In genomic region chr12:99639847-99640213, GRCm38 (mm10) we compare ENCODE assay signal across 9 mouse cellular contexts.
DNase-seq lines count a peak whose midpoint lies in the region; ATAC-seq lines count a peak whose summit lies in the region.
"Had no signal": no experiment of that assay in that cellular context is flagged by ENCODE, and none has a peak within 500 bp of the region (broad histone marks: within the 10 kb centered on the region; RNA-seq: fewer than 3 reads in every experiment).

No protein-coding gene starts in this region.

- 7% methylated on average over 8 of the region's 8 CpGs for WGBS in hindbrain, embryonic 10.5 days
- WGBS in midbrain, embryonic 10.5 days = 5% methylated on average over 8 of the region's 8 CpGs
- 40% methylated on average over 8 of the region's 8 CpGs for WGBS in intestine, embryonic 16.5 days

- peaks cover 28% of the 10 kb centered on the region for H3K9me3 ChIP-seq in hindbrain, embryonic 10.5 days
- peaks cover 28% of the 10 kb centered on the region for H3K9me3 ChIP-seq in midbrain, embryonic 10.5 days (replicated peaks)
- peaks cover 11% of the 10 kb centered on the region for H3K9me3 ChIP-seq in intestine, embryonic 16.5 days (ENCODE audit: control insufficient read depth, low read length)

- H3K4me3 ChIP-seq in hindbrain, embryonic 10.5 days = peak overlapping the region; percentile 43
- H3K4me3 ChIP-seq in midbrain, embryonic 10.5 days = peak overlapping the region; percentile 48
- H3K4me3 ChIP-seq in intestine, embryonic 16.5 days (ENCODE audit: low read length) = no peak overlapping the region
- H3K4me3 ChIP-seq: heart, adult 2 months had no signal

- no peak for ATAC-seq in erythroblast, adult 5-6 weeks (replicated peaks; ENCODE audit: low FRiP score, poor library complexity, severe bottlenecking)
- ATAC-seq in intestine, embryonic 16.5 days = no peak

- peaks cover 12% of the 10 kb centered on the region for H3K27me3 ChIP-seq in hindbrain, embryonic 10.5 days (ENCODE audit: insufficient read depth, poor library complexity, severe bottlenecking)
- H3K27me3 ChIP-seq in midbrain, embryonic 10.5 days (ENCODE audit: low read depth, poor library complexity, severe bottlenecking) = peaks cover 15% of the 10 kb centered on the region
- no peaks in the 10 kb centered on the region for H3K27me3 ChIP-seq in intestine, embryonic 16.5 days (replicated peaks; ENCODE audit: control insufficient read depth, insufficient read depth, low read length)

- H3K9ac ChIP-seq in intestine, embryonic 16.5 days (ENCODE audit: low read depth, low read length) = no peak overlapping the region

- peaks cover 2% of the 10 kb centered on the region for H3K36me3 ChIP-seq in hindbrain, embryonic 10.5 days
- H3K36me3 ChIP-seq in midbrain, embryonic 10.5 days = no peaks in the 10 kb centered on the region
- H3K36me3 ChIP-seq in intestine, embryonic 16.5 days (ENCODE audit: control insufficient read depth, insufficient read depth, low read length) = no peaks in the 10 kb centered on the region

- DNase-seq in layer of hippocampus, adult 11-12 months (ENCODE audit: low spot score) = peak; percentile 63
- no peak for DNase-seq in layer of hippocampus, adult 9-10 months (ENCODE audit: low spot score)
- peak; percentile 57 to 62 for DNase-seq in cerebellum, postnatal 14 days
- DNase-seq in hindbrain, embryonic 10.5 days (ENCODE audit: low spot score) = no peak
- peak; percentile 62 for DNase-seq in midbrain, embryonic 10.5 days (ENCODE audit: low spot score)
- no peak for DNase-seq in heart, adult 9 months (ENCODE audit: low spot score in 2 of 2)

- H3K4me1 ChIP-seq in hindbrain, embryonic 10.5 days (replicated peaks) = peaks cover 27% of the 10 kb centered on the region
- H3K4me1 ChIP-seq in midbrain, embryonic 10.5 days = peaks cover 25% of the 10 kb centered on the region
- no peaks in the 10 kb centered on the region for H3K4me1 ChIP-seq in intestine, embryonic 16.5 days (ENCODE audit: control insufficient read depth, insufficient read depth, low read length)

- H3K27ac ChIP-seq in hindbrain, embryonic 10.5 days = peak overlapping the region; percentile 86
- H3K27ac ChIP-seq in midbrain, embryonic 10.5 days (replicated peaks) = peak overlapping the region; percentile 83
- H3K27ac ChIP-seq in intestine, embryonic 16.5 days (ENCODE audit: low read length) = no peak overlapping the region
- H3K27ac ChIP-seq: heart, adult 2 months had no signal

- H3K4me2 ChIP-seq in intestine, embryonic 16.5 days (ENCODE audit: low read depth, low read length) = no peak overlapping the region

Comparison
In these comparisons a context has a peak if more than half of its experiments do, and no peak if none do; other contexts are left out.
1. DNase-seq: peak in layer of hippocampus, adult 11-12 months (single experiment), cerebellum, postnatal 14 days (2 of 2) and midbrain, embryonic 10.5 days (single experiment); none in layer of hippocampus, adult 9-10 months (single experiment), hindbrain, embryonic 10.5 days (single experiment) and heart, adult 9 months (0 of 2).